Comparison of ENCODE assay signal across 8 mouse cellular contexts in the genomic region with DNA sequence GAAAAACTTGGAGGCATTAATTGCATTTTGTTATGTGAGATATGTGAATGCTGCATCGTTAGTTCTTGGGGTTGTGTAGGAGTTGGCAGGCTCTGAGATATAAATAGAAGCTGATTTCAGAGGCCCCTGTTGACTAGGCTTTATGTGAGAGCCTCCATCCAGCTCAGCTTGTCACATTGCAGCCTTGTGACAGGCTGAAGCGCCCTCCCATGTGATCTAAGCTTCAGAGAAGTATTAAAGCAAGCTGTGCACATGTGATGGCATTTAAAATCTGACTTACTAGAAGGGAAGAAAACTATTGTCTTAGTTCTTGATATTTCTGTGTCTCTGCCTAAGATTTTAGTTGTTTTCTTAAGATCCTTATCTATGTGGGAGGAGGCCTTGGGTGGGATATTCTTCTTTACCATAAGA. TPM values are rescaled to one million over a fixed set of nuclear protein-coding genes. Genes with fewer than 3 reads are reported as not detected.
DNase-seq lines count a peak whose midpoint lies in the region; ATAC-seq lines count a peak whose summit lies in the region.

No protein-coding gene starts in this region.

- intact Hi-C loops in left cerebral cortex, postnatal 36 days (cut with DNase I): loop anchor here (5.0 to 10.0 kb wide), 3 partner anchors 157 to 479 kb away; no protein-coding TSS in a partner anchor

- H3K27me3 ChIP-seq in intestine, embryonic 16.5 days (replicated peaks; ENCODE audit: control insufficient read depth, insufficient read depth, low read length): no peaks in the 10 kb centered on the region

- peaks cover 6% of the 10 kb centered on the region; the same call in 1 of the 2 replicates for H3K36me3 ChIP-seq in intestine, embryonic 16.5 days (ENCODE audit: control insufficient read depth, insufficient read depth, low read length)

- whole genome bisulfite sequencing in intestine, embryonic 16.5 days: 0% methylated on average over 2 of the region's 2 CpGs

- DNase-seq in 3134 (ENCODE audit: extremely low read depth, insufficient read length, low spot score): peak; percentile 31
- peak; percentile 61 for DNase-seq in adrenal gland, adult 8-10 months
- peak; percentile 25 for DNase-seq in embryo, embryonic 9.5 days (ENCODE audit: extremely low spot score)
- DNase-seq in gonadal fat pad, adult 2 months (ENCODE audit: low read depth): peak; percentile 52
- peak; percentile 49 to 56 for DNase-seq in left cerebral cortex, postnatal 36 days (ENCODE audit: low spot score in 2 of 2)
- peak; percentile 76 for DNase-seq in mesoderm, embryonic 11.5 days (ENCODE audit: low read depth, low spot score)
- peak; percentile 70 to 77 for DNase-seq in right cerebral cortex, postnatal 36 days (ENCODE audit: low spot score in 2 of 2)

- peak overlapping the region; percentile 57 for H3K4me3 ChIP-seq in intestine, embryonic 16.5 days (ENCODE audit: low read length)

- H3K9me3 ChIP-seq in intestine, embryonic 16.5 days (ENCODE audit: control insufficient read depth, low read length): no peaks in the 10 kb centered on the region

- peak overlapping the region; percentile 67 for H3K4me2 ChIP-seq in intestine, embryonic 16.5 days (ENCODE audit: low read depth, low read length)

- peak overlapping the region; percentile 52 for H3K27ac ChIP-seq in intestine, embryonic 16.5 days (ENCODE audit: low read length)

- peak; percentile 10 for ATAC-seq in intestine, embryonic 16.5 days

- no peaks in the 10 kb centered on the region for H3K4me1 ChIP-seq in intestine, embryonic 16.5 days (ENCODE audit: control insufficient read depth, insufficient read depth, low read length)

- H3K9ac ChIP-seq in intestine, embryonic 16.5 days (ENCODE audit: low read depth, low read length): peak overlapping the region; percentile 63

RNA-seq across cellular contexts. Expression of a gene that starts 2.1 kb away (rescaled TPM):
- 100 to 1,000 TPM; 154 to 233 (median 183) TPM for total RNA-seq in adrenal gland, adult 8-10 months (2022)
- polyA plus RNA-seq in gonadal fat pad, adult 2 months (2012; rRNA removed): 18.7 and 19.9 TPM in 2 replicates
- polyA plus RNA-seq in intestine, embryonic 16.5 days (2015; fragmentation: Nextera tagmentation; extraction: Ambion mirVana): 56.3 and 59.6 TPM in 2 replicates
- total RNA-seq in left cerebral cortex, postnatal 36 days (2021): 100 to 1,000 TPM; 162 to 166 TPM

Comparison
In these comparisons a context has a peak if more than half of its experiments do, and no peak if none do; other contexts are left out.
1. Peak in every context shown above with its lines: DNase-seq, ATAC-seq, H3K4me3 ChIP-seq and H3K27ac ChIP-seq.
2. DNase-seq: peak in every context shown above with its lines; median percentile 76 in mesoderm, embryonic 11.5 days; 74 in right cerebral cortex, postnatal 36 days; 61 in adrenal gland, adult 8-10 months; 52 in left cerebral cortex, postnatal 36 days; 52 in gonadal fat pad, adult 2 months; 31 in 3134; 25 in embryo, embryonic 9.5 days.